Mouse (Mus musculus): ENCODE results near the gene Clec2g. TPM values are rescaled to one million over a fixed set of nuclear protein-coding genes. Genes with fewer than 3 reads are reported as not detected.
"Not testable (repeated sequence)": the region's sequence is repeated elsewhere in the genome, so short reads cannot be mapped to it uniquely, and the experiment has no call there.

The Clec2g gene
- polyA plus RNA-seq, 1 experiment from 2014 or later: 5.1 TPM

DNA sequence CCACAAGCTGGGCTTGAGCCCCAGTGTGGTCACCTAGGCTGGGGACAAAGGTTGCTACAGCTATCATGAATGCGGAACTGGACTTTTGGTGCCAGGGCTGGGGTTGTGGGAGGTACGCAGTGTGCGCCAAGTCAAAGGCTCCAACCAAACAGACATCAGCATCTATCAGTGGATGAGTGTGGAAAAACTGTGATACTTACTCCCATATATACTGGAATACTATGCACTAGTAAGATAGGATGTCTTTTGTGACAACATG lies 39.2 kb downstream of the Clec2g start:
- no peaks in the 10 kb centered on the region for H3K27me3 ChIP-seq
- ATAC-seq (ENCODE audit: insufficient number of reproducible peaks, low FRiP score, low TSS enrichment, low read depth): no peak
- H3K27ac ChIP-seq: no peak overlapping the region
- no peak overlapping the region for H3K4me2 ChIP-seq
- WGBS: 83% methylated on average over 3 of the region's 3 CpGs
- H3K36me3 ChIP-seq: no peaks in the 10 kb centered on the region
- no peaks in the 10 kb centered on the region for H3K9me3 ChIP-seq
- no peak overlapping the region for H3K4me3 ChIP-seq
- no peaks in the 10 kb centered on the region for H3K4me1 ChIP-seq
- no peak overlapping the region for H3K9ac ChIP-seq

DNA sequence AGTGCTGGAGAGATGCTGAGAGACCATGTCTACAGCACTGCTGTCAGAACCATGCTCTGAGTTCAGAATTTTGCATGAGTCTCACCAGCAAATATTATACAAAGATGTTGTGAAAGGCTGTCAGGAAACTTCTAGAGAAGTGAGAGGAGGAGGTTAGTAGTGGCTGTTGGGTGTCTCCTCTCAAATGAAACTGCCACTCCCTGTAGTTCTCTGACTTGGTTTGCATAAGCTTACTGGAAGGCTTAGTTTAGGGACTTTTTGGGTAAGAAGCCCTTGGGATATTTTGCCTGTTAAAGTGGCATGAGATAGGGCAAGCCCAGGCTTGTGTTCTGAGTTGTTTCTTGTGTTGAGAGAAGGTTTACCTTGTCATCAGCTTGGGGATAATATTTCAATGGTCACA lies 40.7 kb downstream of the Clec2g start:
- H3K4me3 ChIP-seq; H3K9me3 ChIP-seq; H3K4me2 ChIP-seq; H3K36me3 ChIP-seq; H3K27ac ChIP-seq; H3K4me1 ChIP-seq; H3K27me3 ChIP-seq; H3K9ac ChIP-seq; ATAC-seq (ENCODE audit: insufficient number of reproducible peaks, low FRiP score, low TSS enrichment, low read depth): not testable (repeated sequence)

DNA sequence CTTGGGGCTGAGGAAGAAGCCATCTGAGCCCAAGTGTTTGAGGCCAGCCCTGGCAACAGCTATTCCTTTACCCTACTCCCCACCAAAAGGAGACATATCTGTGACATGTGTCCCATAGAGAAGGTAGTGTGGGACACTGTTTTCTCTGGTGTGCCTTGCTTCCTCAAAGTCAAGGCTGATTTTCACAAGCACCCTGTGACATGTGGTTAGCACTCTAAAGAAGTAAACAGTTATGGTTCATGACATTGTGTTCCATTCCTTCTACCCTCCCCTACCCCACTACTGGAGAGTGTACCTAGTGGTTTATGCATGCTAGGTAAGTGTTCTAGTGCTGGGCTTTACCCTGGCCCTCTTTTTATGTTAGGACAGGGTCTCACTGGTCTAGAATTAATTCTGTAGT lies 42.0 kb downstream of the Clec2g start:
- Histone ChIP-seq H3K27ac (no peak overlapping the region), H3K9ac (no peak overlapping the region), H3K4me1 (no peaks in the 10 kb centered on the region), H3K36me3 (no peaks in the 10 kb centered on the region), H3K27me3 (no peaks in the 10 kb centered on the region), H3K4me3 (no peak overlapping the region), H3K4me2 (no peak overlapping the region), H3K9me3 (no peaks in the 10 kb centered on the region)
- ATAC-seq (ENCODE audit: insufficient number of reproducible peaks, low FRiP score, low TSS enrichment, low read depth): no peak

DNA sequence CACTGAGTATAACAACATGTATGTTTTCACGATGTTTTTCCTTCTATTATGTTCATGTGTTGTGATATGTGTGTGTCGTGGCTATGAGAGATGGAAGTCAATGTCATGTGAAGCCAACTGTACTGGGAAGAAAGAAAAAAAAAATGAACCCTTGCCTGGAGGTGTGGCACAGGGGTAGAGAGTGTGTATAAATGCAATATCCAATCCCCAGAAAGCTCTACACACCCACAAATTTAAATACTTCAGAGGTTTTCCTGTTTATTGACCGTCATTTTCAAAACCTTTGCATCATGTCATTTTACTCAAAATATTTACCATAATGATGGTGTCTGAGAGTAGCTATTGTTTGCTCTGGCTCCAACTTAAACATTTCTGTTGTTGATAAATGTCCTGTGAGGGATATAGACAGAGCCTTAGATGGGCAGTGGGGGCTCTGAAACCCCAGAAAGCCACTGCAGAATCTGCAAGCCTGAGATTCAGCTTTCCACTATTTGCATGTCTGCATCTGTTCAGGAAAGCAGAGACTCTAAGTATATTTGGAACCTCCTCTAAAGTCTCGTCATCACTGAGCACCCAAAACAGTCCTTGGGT lies 47.9 kb downstream of the Clec2g start:
- H3K4me2 ChIP-seq; H3K4me1 ChIP-seq; H3K36me3 ChIP-seq; H3K27ac ChIP-seq; ATAC-seq (ENCODE audit: insufficient number of reproducible peaks, low FRiP score, low TSS enrichment, low read depth); H3K27me3 ChIP-seq; H3K4me3 ChIP-seq; H3K9ac ChIP-seq; H3K9me3 ChIP-seq: not testable (repeated sequence)
- 76% methylated on average over 4 of the region's 4 CpGs for WGBS

DNA sequence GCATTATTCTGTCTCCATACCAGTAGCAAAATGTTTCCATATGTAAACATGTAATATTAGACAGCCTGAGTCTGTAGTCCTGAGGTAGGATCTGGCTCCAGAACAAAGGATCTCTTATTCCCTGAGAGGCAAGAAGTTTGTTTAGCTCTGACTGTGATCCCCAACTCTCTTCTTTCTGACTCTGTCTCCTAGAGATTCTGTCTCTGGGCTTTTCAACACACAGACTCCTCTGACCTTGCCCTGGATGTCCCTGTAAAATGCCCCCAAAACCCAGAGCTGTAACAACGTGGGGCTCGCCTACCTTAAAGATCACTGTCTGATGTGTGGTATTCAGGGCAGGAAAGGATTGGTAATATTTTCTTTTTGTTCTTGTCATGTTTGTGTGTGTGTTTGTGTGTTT lies 58.2 kb downstream of the Clec2g start:
- WGBS: 40% methylated on average over 2 of the region's 2 CpGs
- Histone ChIP-seq H3K4me3 (no peak overlapping the region), H3K9me3 (no peaks in the 10 kb centered on the region), H3K27me3 (no peaks in the 10 kb centered on the region), H3K4me2 (no peak overlapping the region), H3K27ac (no peak overlapping the region), H3K36me3 (no peaks in the 10 kb centered on the region), H3K9ac (no peak overlapping the region), H3K4me1 (no peaks in the 10 kb centered on the region)
- no peak for ATAC-seq (ENCODE audit: insufficient number of reproducible peaks, low FRiP score, low TSS enrichment, low read depth)

DNA sequence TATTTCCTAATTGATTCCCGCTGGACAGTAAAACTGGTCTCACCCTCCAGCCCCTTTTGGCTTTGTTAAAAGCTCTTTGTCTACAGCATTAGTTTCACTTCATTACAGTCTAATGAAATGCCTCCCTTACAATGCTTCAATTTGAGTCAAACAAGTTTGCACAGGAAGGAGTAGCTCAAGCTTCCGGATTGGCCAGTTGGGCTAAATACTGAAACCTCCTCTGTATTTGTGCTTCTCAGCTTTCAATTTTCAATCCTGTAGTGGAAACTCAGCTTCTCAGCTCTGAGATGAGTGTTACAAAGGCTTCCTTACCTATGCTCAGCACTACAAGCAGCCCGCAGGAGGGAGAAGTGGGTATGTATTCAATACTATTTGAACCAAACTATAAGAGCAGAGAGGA lies 58.6 kb downstream of the Clec2g start:
- H3K4me3 ChIP-seq: no peak overlapping the region
- H3K27me3 ChIP-seq: no peaks in the 10 kb centered on the region
- no peaks in the 10 kb centered on the region for H3K4me1 ChIP-seq
- 56% methylated on average over 3 of the region's 3 CpGs for WGBS
- ATAC-seq (ENCODE audit: insufficient number of reproducible peaks, low FRiP score, low TSS enrichment, low read depth): no peak
- 0 out of 2 replicates have a peak overlapping the region, but pooled peaks have one; percentile 22 for H3K27ac ChIP-seq
- H3K36me3 ChIP-seq: no peaks in the 10 kb centered on the region
- no peak overlapping the region for H3K9ac ChIP-seq
- no peaks in the 10 kb centered on the region for H3K9me3 ChIP-seq
- H3K4me2 ChIP-seq: no peak overlapping the region

DNA sequence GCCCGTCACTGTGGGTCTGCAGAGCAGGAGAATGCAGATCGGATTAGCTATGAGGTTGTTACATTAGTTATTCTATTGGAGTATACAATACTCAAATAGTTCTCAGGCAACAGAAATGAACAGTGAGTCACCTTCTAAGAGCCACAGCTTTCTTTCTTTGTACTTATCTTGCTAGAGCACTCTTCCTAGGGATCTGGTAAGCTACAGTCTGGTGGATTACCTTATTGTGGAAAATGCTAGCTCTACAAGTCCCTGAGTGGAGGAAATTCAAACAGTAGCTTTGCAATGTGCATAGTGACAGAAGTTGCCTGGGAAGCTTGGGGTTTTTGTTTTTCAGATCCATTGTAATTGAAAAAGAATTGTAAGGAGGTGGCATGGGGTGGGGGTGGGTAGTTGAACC lies 59.0 kb downstream of the Clec2g start:
- peak overlapping the region; percentile 22; the same call in 1 of the 2 replicates for H3K27ac ChIP-seq
- ATAC-seq (ENCODE audit: insufficient number of reproducible peaks, low FRiP score, low TSS enrichment, low read depth): no peak
- no peak overlapping the region for H3K4me3 ChIP-seq
- no peaks in the 10 kb centered on the region for H3K9me3 ChIP-seq
- H3K27me3 ChIP-seq: no peaks in the 10 kb centered on the region
- H3K9ac ChIP-seq: no peak overlapping the region
- WGBS: 53% methylated on average over 2 of the region's 2 CpGs
- H3K4me1 ChIP-seq: no peaks in the 10 kb centered on the region
- H3K36me3 ChIP-seq: no peaks in the 10 kb centered on the region
- no peak overlapping the region for H3K4me2 ChIP-seq

DNA sequence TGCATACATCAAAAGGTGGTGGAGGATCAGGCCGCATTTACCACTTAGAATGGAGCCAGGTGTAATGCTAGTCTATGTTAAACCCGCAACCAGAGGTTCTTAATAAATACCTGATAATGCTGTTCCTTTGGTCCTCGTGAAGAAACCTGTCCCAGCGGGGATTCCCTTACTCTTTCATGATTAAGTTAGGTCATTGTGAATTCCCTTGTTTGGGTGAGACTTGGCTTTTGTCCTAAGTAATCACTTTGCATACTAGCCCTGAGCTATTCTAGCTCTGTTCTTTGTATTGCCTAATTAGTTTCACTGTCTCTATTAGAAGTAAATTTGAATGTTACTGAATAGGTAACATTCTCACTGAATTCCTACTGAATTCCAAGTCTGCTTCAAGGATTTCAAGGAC lies 60.2 kb downstream of the Clec2g start:
- no peak for ATAC-seq (ENCODE audit: insufficient number of reproducible peaks, low FRiP score, low TSS enrichment, low read depth)
- Histone ChIP-seq H3K4me1 (no peaks in the 10 kb centered on the region), H3K27me3 (no peaks in the 10 kb centered on the region), H3K4me3 (no peak overlapping the region), H3K36me3 (no peaks in the 10 kb centered on the region), H3K9me3 (no peaks in the 10 kb centered on the region), H3K27ac (no peak overlapping the region), H3K4me2 (no peak overlapping the region), H3K9ac (no peak overlapping the region)
- 66% methylated on average over 4 of the region's 4 CpGs for WGBS

DNA sequence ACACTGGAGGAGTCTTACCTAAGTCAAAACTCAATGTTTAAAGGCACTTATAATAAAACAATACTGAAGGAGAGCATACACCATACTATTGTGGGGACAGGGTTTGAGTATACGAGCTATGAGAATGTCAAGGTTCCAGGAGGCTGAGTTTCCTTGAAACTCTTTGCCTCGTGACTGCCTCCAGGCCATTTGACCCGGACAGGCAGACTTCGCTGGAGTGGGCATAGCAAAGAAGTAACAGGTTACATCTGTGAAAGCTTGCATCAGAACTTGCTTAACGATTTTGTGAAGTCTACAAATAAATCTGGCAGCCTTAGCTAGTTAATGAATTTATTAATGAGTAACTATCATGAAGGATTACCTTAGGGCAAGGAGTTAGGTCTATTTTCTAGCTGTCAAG lies 60.6 kb downstream of the Clec2g start:
- Histone ChIP-seq H3K4me2 (no peak overlapping the region), H3K9ac (no peak overlapping the region), H3K9me3 (no peaks in the 10 kb centered on the region), H3K36me3 (no peaks in the 10 kb centered on the region), H3K4me1 (no peaks in the 10 kb centered on the region), H3K4me3 (no peak overlapping the region), H3K27ac (no peak overlapping the region), H3K27me3 (no peaks in the 10 kb centered on the region)
- WGBS: 48% methylated on average over 5 of the region's 5 CpGs
- ATAC-seq (ENCODE audit: insufficient number of reproducible peaks, low FRiP score, low TSS enrichment, low read depth): no peak

DNA sequence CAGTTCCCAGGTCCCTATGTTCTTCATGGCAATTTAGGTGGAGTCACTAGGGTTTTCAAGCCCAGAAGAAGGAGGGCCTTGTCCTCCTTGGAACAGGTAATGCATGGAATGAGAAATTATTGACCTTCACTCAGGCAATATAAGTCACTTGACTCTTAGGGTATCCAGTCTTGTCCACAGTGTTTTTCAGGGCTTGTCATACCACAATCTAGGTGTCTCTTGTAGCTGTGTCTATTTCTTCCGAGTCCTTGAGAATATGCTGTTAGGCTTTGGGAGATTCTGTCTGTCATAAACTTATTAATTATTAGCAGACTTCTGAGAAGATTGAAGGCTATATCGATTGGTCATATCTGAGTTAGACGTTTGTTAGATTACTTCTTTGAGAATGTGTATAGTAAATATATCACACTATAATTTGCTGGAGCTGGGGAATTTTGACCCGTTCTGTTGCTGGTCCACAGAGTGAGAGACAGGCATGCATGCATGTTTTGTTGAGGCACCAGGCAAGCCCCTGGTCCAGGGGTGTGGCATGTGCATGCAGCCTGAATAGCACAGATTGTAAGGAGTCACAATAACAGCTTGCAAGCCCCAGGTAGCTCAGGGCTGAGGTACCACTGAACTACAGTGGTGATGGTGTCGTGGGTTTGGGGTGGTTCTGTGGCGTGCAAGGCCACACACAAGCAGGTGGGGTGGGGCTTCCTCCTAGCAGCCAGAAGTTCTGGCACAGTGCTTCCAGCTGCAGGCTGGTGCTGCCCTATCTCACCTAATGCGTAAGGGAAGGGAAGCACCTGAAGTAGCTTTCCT lies 61.3 kb downstream of the Clec2g start:
- WGBS: 71% methylated on average over 7 of the region's 7 CpGs
- no peak overlapping the region for H3K4me2 ChIP-seq
- no peaks in the 10 kb centered on the region for H3K4me1 ChIP-seq
- no peak overlapping the region for H3K4me3 ChIP-seq
- H3K9ac ChIP-seq: no peak overlapping the region
- no peak for ATAC-seq (ENCODE audit: insufficient number of reproducible peaks, low FRiP score, low TSS enrichment, low read depth)
- no peaks in the 10 kb centered on the region for H3K36me3 ChIP-seq
- no peaks in the 10 kb centered on the region for H3K9me3 ChIP-seq
- H3K27me3 ChIP-seq: no peaks in the 10 kb centered on the region
- H3K27ac ChIP-seq: no peak overlapping the region

DNA sequence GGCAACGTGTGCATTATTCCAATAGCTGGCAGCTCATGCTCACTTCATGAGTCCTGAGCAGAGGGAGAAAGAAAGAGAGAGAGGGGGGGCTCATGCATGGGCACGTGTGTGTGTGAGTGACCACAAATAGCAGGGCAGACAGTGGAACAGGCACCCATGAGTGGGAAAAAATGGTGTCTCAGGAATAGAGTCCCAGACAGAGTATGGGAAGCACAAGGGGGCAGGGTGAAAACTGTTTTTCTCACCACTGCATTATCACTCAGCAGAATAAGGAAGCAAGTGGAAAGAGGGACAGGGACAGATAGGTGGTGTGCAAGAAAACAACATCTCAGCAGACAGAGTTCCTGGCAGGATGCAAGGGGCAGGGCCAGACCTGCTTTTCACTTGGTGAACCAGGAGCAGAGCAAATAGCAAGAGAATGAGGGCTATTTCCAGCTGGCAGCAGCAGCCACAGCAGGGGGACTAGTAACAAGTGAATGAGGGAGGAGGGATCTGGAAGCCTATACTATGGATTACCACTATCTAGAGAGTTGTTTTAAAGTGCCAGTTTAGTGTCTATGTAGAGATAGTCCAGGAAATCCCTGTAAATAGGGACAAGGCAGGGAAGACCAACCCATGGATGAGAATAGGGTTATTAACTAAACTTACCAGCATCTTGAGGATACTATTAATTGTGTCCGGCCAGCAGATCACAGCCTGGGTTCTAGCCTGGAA lies 62.0 kb downstream of the Clec2g start:
- WGBS: 73% methylated on average over 3 of the region's 3 CpGs
- H3K9ac ChIP-seq: no peak overlapping the region
- no peaks in the 10 kb centered on the region for H3K9me3 ChIP-seq
- H3K27me3 ChIP-seq: no peaks in the 10 kb centered on the region
- ATAC-seq (ENCODE audit: insufficient number of reproducible peaks, low FRiP score, low TSS enrichment, low read depth): no peak
- H3K27ac ChIP-seq: no peak overlapping the region
- H3K4me2 ChIP-seq: no peak overlapping the region
- H3K4me3 ChIP-seq: no peak overlapping the region
- H3K4me1 ChIP-seq: no peaks in the 10 kb centered on the region
- H3K36me3 ChIP-seq: no peaks in the 10 kb centered on the region

DNA sequence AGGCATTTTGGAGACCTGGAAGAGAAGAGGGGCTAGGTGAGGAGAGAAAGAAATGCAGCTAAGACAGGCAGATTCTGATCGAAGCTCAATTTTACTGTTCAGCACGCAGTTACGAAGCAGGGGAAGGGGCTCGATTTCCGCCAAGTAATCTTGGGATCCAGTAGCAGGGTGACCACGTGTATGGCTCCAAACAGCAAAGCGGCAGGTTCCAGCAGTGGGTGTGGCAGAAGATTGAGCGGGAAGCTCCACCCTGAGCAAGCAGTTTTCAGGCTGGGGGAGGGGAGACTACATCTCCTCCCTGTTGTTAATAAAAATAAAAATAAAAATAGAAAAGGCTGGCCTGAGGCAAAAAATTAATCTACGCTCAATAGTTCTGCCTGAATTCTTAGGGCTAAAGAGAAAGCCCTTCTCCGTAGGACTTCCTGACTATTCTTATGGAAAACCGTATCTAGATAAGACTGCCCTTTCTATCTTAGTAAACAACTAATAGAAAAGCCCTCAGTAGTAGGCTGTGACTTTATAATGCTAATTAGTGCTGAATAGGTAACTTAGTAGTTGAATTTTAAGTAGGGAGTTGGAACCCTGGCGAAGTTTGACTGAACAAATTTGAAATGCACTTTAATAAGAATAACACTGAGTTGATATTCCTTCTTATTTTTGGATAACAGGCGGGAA lies 62.7 kb downstream of the Clec2g start:
- ATAC-seq (ENCODE audit: insufficient number of reproducible peaks, low FRiP score, low TSS enrichment, low read depth): no peak
- no peak overlapping the region for H3K4me3 ChIP-seq
- WGBS: 73% methylated on average over 13 of the region's 13 CpGs
- H3K36me3 ChIP-seq: no peaks in the 10 kb centered on the region
- no peak overlapping the region for H3K4me2 ChIP-seq
- no peaks in the 10 kb centered on the region for H3K4me1 ChIP-seq
- H3K27ac ChIP-seq: no peak overlapping the region
- H3K9ac ChIP-seq: no peak overlapping the region
- H3K9me3 ChIP-seq: no peaks in the 10 kb centered on the region
- no peaks in the 10 kb centered on the region for H3K27me3 ChIP-seq
